Mouse (Mus musculus) brain, embryonic 14.5 days (tissue): ENCODE measurements at regions not wholly inside any gene's neighbourhood (a gene's known extent, or its start where the extent isn't known, plus 50 kb on each side); places are given as distances from the start of the nearest gene placed in this dataset.

Experiments used
- CTCF ChIP-seq: fragments of 200-500 bp; IDR thresholded peaks from 2 replicates; pipeline ENCODE4 v1.5.1; 2012; ENCODE audit warnings: inconsistent platforms, mild to moderate bottlenecking, moderate library complexity, borderline replicate concordance; ENCODE audit not compliant: insufficient read depth, insufficient read length; ENCODE audit errors: extremely low read depth
- POLR2A ChIP-seq: fragments of 200-500 bp; IDR thresholded peaks from 2 replicates; pipeline ENCODE4 v1.6.1; 2012; ENCODE audit warnings: mild to moderate bottlenecking, inconsistent platforms, borderline replicate concordance; ENCODE audit not compliant: poor library complexity, insufficient read depth, insufficient read length, severe bottlenecking; ENCODE audit errors: extremely low read depth

DNA sequence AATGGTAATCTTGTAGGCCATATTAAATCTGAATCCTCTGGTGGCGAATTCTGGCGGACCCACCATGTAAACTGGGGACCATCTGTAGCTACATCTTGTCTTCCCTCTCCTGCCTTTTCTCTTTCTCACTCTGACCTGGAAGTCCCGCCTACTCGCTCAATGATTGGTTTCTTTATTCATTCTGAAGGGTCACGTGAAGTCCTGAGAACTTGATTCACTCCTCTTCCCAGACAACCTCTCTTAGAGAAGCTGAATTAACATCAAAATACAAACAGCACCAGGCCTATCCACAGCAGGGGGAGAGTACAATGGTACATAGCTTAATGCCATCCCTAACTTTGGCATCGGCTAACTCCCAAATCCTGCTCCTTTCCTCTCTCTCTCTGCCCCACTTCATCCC is 69.9 kb upstream of the Mylip start:
- no peak for TF ChIP-seq POLR2A
- no peak for TF ChIP-seq CTCF
